Mouse (Mus musculus): ENCODE results near the gene Aurkb. TPM values are rescaled to one million over a fixed set of nuclear protein-coding genes. Genes with fewer than 3 reads are reported as not detected.

Aurkb gene
- polyA plus RNA-seq, 1 experiment from 2014 or later, result 29.6 TPM

DNA sequence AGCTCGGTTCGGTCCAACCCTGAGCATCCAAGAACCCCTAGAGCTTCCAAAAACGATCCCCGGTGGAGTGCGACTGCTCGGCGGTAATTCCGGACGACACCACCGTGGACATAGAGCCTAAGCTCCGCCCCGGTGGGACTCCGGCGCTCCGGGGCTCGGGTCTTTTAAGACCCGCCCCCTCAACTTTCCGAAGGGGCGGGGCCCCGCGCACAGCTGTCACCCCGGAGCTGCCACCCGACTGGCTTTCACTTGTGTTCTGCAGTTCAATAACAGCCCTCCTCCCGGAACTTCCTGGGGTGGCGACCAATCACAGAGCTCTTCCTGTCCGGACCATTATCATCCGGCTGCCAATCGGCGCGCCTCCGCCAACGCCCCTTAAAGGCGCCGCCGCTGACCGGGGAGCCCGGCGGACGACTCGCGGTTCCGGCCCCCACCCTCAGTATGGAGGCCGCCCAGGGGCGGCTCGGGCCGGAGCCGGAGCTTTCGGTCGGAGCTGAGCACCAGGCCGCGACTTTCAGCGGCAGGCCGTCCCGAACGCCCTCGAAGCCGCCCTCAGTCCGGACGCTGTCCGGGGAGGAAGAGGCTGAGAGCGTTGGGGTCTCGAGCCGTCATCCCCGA, 14.0 kb downstream of the Aurkb start, which contains the start of gene Borcs6:
Gene Borcs6, plus strand, starts transcription at position 361 of the 618 bp plus-strand sequence.
- peak; percentile 98 for DNase-seq
- ATAC-seq (ENCODE audit: low FRiP score, low TSS enrichment), result peak; percentile 93

DNA sequence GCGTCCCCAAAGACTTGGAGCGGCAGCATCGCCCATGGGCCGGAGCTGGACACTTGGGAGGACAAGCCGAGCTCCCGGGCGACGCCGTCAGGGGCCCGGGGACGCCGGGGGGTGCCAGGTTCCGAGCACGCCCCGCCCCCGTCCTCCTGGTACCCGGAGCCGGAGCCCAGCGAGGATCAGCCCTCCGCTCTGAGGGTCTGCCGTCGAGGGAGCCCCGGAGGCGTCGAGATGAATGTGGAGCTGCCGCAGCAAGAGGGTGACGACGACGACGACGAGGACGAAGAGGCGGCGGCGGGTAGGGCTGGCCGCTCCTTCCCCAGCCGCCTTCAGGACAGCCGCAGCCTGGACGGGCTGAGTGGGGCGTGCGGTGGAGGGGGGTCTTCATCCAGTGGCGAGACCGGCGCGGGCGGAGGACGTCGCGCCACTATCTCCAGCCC, 14.5 kb downstream of the Aurkb start:
- no peaks in the 10 kb centered on the region for H3K9me3 ChIP-seq (ENCODE audit: control insufficient read depth, low read length)
- DNase-seq (peak; percentile 70), ATAC-seq (ENCODE audit: low FRiP score, low TSS enrichment) (peak; percentile 22)
- no peaks in the 10 kb centered on the region for H3K27me3 ChIP-seq (ENCODE audit: control insufficient read depth, insufficient read depth, low read length)
- peak overlapping the region; percentile 91 for H3K9ac ChIP-seq (replicated peaks; ENCODE audit: low read length)
- H3K4me3 ChIP-seq (replicated peaks; ENCODE audit: low read depth, low read length), result peak overlapping the region; percentile 91
- peaks cover 30% of the 10 kb centered on the region for H3K4me1 ChIP-seq (ENCODE audit: control insufficient read depth, insufficient read depth, low read length)
- WGBS, result 0% methylated on average over 49 of the region's 49 CpGs
- H3K27ac ChIP-seq (replicated peaks; ENCODE audit: low read depth, low read length), result peak overlapping the region; percentile 90
- peak overlapping the region; percentile 94 for H3K4me2 ChIP-seq (ENCODE audit: low read length)
- H3K36me3 ChIP-seq (ENCODE audit: control insufficient read depth, insufficient read depth, low read length), result no peaks in the 10 kb centered on the region

More for the DNA sequence above, 14.0 kb downstream of the Aurkb start, which contains the start of gene Borcs6:
- H3K9ac ChIP-seq (replicated peaks; ENCODE audit: low read length), result peak within 1 kb of the TSS; percentile 91
- peaks cover 30% of the 10 kb centered on the region for H3K4me1 ChIP-seq (ENCODE audit: control insufficient read depth, insufficient read depth, low read length)
- H3K4me2 ChIP-seq (ENCODE audit: low read length), result peak within 1 kb of the TSS; percentile 94
- no peaks in the 10 kb centered on the region for H3K9me3 ChIP-seq (ENCODE audit: control insufficient read depth, low read length)
- H3K27ac ChIP-seq (replicated peaks; ENCODE audit: low read depth, low read length), result peak within 1 kb of the TSS; percentile 90
- no peaks in the 10 kb centered on the region for H3K36me3 ChIP-seq (ENCODE audit: control insufficient read depth, insufficient read depth, low read length)
- no peaks in the 10 kb centered on the region for H3K27me3 ChIP-seq (ENCODE audit: control insufficient read depth, insufficient read depth, low read length)
- WGBS, result under 1% methylated on average over 59 of the region's 64 CpGs
- H3K4me3 ChIP-seq (replicated peaks; ENCODE audit: low read depth, low read length), result peak within 1 kb of the TSS; percentile 91

DNA sequence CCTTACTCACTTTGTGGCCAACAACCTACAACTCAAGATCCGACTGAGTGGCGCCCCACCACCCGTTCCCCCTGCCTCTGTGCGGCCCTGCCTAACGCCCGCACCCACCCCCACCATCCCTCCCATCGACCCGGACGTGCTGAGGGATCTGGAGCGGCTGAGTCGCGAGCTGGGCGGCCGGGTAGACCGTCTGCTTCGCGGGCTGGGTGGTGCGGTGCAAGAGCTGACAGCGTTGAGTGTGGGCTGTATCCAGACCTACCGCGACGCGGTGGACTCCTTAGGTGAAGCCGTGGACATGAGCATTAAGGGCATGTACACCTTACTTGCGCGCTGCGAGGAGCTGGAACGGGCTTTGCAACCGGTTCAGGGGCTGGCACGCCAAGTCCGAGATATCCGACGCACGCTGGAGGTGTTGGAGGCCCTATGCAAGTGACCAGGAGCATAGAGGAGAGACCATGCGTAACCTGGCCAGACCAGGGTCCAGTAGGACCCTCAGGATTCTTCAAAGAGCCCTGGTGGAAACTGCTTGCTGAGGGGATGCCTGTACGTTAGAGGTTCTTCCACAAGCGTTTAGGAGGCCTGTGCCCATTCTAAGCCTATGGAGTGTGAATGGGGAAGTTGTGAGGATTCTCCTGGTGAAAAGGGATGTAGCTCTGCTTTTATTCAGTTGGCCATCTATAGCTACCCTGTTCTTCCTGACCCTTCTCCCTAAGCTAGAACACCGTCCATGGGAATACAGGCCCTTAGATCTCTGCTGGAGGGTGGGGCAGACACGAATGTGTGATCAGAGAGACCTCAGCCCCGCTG, 15.2 kb downstream of the Aurkb start:
- Histone ChIP-seq H3K4me1 (ENCODE audit: control insufficient read depth, insufficient read depth, low read length) (peaks cover 30% of the 10 kb centered on the region), H3K4me2 (ENCODE audit: low read length) (peak overlapping the region; percentile 94), H3K4me3 (replicated peaks; ENCODE audit: low read depth, low read length) (peak overlapping the region; percentile 91), H3K36me3 (ENCODE audit: control insufficient read depth, insufficient read depth, low read length) (no peaks in the 10 kb centered on the region), H3K27me3 (ENCODE audit: control insufficient read depth, insufficient read depth, low read length) (no peaks in the 10 kb centered on the region), H3K9ac (replicated peaks; ENCODE audit: low read length) (peak overlapping the region; percentile 91), H3K9me3 (ENCODE audit: control insufficient read depth, low read length) (no peaks in the 10 kb centered on the region), H3K27ac (replicated peaks; ENCODE audit: low read depth, low read length) (peak overlapping the region; percentile 90)
- ATAC-seq (ENCODE audit: low FRiP score, low TSS enrichment) (no peak), DNase-seq (peak; percentile 56)
- under 1% methylated on average over 40 of the region's 40 CpGs for WGBS

DNA sequence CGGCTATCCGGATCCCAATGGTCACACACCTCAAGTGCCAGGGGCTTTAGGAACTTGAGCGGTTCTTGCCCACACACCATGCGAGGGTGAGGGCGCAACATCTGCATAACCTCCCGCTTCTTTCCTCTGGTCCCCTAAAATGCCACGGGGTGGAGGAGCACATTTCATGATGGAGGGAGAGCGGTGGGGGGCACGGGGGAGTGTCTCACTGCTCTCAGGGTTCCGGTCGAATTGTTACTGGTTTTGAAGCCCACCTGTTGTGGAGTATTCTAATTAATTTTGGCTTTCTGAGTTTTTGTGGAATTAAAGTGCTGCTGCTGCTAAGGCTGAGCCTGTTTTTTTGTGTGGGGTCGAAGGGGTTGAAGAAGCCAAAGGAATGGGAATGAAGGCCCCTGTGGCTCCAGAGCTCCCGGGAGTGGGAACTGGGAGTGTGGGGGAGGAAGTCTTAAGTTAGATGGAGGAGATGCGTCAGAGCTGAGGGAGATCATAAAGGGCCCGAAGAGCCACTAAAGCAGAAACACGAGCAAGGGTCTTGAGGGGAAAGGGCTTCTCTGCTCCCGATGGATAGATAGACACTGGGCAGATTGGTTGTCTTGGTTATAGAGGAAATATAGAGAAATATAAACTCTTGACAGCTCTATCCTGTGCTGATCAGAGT, 15.9 kb downstream of the Aurkb start:
- Histone ChIP-seq H3K9ac (replicated peaks; ENCODE audit: low read length) (peak overlapping the region; percentile 91), H3K27ac (replicated peaks; ENCODE audit: low read depth, low read length) (no peak overlapping the region), H3K36me3 (ENCODE audit: control insufficient read depth, insufficient read depth, low read length) (no peaks in the 10 kb centered on the region), H3K4me2 (ENCODE audit: low read length) (peak overlapping the region; percentile 94), H3K9me3 (ENCODE audit: control insufficient read depth, low read length) (no peaks in the 10 kb centered on the region), H3K4me3 (replicated peaks; ENCODE audit: low read depth, low read length) (peak overlapping the region; percentile 91), H3K27me3 (ENCODE audit: control insufficient read depth, insufficient read depth, low read length) (no peaks in the 10 kb centered on the region), H3K4me1 (ENCODE audit: control insufficient read depth, insufficient read depth, low read length) (peaks cover 35% of the 10 kb centered on the region)
- DNase-seq (no peak), ATAC-seq (ENCODE audit: low FRiP score, low TSS enrichment) (no peak)
- WGBS, result 5% methylated on average over 17 of the region's 17 CpGs

- Histone ChIP-seq H3K9me3 (ENCODE audit: control insufficient read depth, low read length) (no peaks in the 10 kb centered on the region), H3K9ac (replicated peaks; ENCODE audit: low read length) (no peak overlapping the region), H3K27me3 (ENCODE audit: control insufficient read depth, insufficient read depth, low read length) (no peaks in the 10 kb centered on the region), H3K36me3 (ENCODE audit: control insufficient read depth, insufficient read depth, low read length) (no peaks in the 10 kb centered on the region), H3K4me2 (ENCODE audit: low read length) (peak overlapping the region; percentile 94), H3K27ac (replicated peaks; ENCODE audit: low read depth, low read length) (peak overlapping the region; percentile 14; the same call in 1 of the 2 replicates), H3K4me1 (ENCODE audit: control insufficient read depth, insufficient read depth, low read length) (peaks cover 39% of the 10 kb centered on the region), H3K4me3 (replicated peaks; ENCODE audit: low read depth, low read length) (peak overlapping the region; percentile 91)
- 1% methylated on average over 17 of the region's 17 CpGs for WGBS
- ATAC-seq (ENCODE audit: low FRiP score, low TSS enrichment), result no peak
- DNase-seq, result peak; percentile 85
Measured at GRCm38 (mm10) chr11:69062194-69062760, 16.8 kb downstream of the Aurkb start.

DNA sequence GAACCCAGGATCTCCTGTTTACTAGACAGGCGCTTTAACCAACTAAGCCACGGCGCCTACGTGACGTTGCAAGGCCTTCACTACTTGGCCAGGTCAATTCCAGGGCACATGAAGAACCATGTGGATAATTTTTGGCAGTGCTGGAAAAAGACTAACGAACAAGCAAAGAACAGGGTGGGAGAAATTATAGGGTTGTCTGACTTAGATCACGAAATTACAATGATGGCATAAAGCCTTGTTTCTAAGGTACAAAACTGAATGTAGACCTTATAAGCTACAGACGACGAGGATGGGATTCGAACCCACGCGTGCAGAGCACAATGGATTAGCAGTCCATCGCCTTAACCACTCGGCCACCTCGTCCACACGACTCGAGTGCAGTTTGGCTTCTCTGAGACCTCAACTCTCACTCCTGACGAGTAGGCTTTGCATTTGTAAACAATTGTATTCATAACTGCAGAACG, 17.3 kb downstream of the Aurkb start:
- H3K4me1 ChIP-seq (ENCODE audit: control insufficient read depth, insufficient read depth, low read length), result peaks cover 38% of the 10 kb centered on the region
- H3K4me3 ChIP-seq (replicated peaks; ENCODE audit: low read depth, low read length), result peak overlapping the region; percentile 67
- under 1% methylated on average over 19 of the region's 19 CpGs for WGBS

GRCm38 (mm10) chr11:69063413-69064201, 18.2 kb downstream of the Aurkb start:
- no peaks in the 10 kb centered on the region for H3K27me3 ChIP-seq (ENCODE audit: control insufficient read depth, insufficient read depth, low read length)
- WGBS, result under 1% methylated on average over 31 of the region's 31 CpGs
- no peaks in the 10 kb centered on the region for H3K36me3 ChIP-seq (ENCODE audit: control insufficient read depth, insufficient read depth, low read length)
- DNase-seq (peak; percentile 87), ATAC-seq (ENCODE audit: low FRiP score, low TSS enrichment) (peak; percentile 35; the same call in 1 of the 2 replicates)
- no peaks in the 10 kb centered on the region for H3K9me3 ChIP-seq (ENCODE audit: control insufficient read depth, low read length)
- H3K9ac ChIP-seq (replicated peaks; ENCODE audit: low read length), result peak overlapping the region; percentile 71
- peak overlapping the region; percentile 94 for H3K4me2 ChIP-seq (ENCODE audit: low read length)
- peak overlapping the region; percentile 67 for H3K4me3 ChIP-seq (replicated peaks; ENCODE audit: low read depth, low read length)
- peak overlapping the region; percentile 65; the same call in 1 of the 2 replicates for H3K27ac ChIP-seq (replicated peaks; ENCODE audit: low read depth, low read length)
- peaks cover 30% of the 10 kb centered on the region for H3K4me1 ChIP-seq (ENCODE audit: control insufficient read depth, insufficient read depth, low read length)

More for the DNA sequence above, 17.3 kb downstream of the Aurkb start:
- Histone ChIP-seq H3K36me3 (ENCODE audit: control insufficient read depth, insufficient read depth, low read length) (no peaks in the 10 kb centered on the region), H3K27ac (replicated peaks; ENCODE audit: low read depth, low read length) (peak overlapping the region; percentile 65), H3K27me3 (ENCODE audit: control insufficient read depth, insufficient read depth, low read length) (no peaks in the 10 kb centered on the region), H3K4me2 (ENCODE audit: low read length) (peak overlapping the region; percentile 94), H3K9ac (replicated peaks; ENCODE audit: low read length) (no peak overlapping the region; the same call in 1 of the 2 replicates), H3K9me3 (ENCODE audit: control insufficient read depth, low read length) (no peaks in the 10 kb centered on the region)
- DNase-seq (peak; percentile 95), ATAC-seq (ENCODE audit: low FRiP score, low TSS enrichment) (peak; percentile 66)
